Mouse (Mus musculus): ENCODE data around the gene Dhx35.

DNA sequence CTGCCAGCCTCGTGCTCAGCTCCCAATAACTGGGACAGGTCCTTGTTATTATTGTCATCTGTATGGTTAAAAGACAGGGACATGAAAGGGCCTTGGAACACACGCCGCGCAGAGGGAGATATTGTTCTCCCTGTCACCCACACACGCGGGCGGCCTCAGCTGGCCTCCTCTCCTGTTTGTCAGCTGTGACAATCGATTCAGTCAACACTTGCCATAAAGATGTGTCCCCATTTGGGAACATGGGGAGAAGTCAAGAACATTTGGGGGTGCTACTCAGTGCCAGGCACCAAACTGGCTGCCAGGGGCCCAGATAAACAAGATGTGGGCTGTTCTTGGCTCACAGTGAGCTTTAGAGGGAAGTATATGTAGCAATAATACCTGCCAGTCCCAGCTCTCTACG lies 45.2 kb upstream of the Dhx35 start:
- no peak for TF ChIP-seq POLR2A (IDR thresholded peaks at IDR 0.05; ENCODE audit: insufficient read depth, low read length)
- no peak for TF ChIP-seq CTCF (IDR thresholded peaks at IDR 0.05; ENCODE audit: low read depth, low read length)

All from ES-Bruce4 (cell line).